Mouse (Mus musculus) common myeloid progenitor, adult 5-6 weeks (primary cell): ENCODE data around the gene Usp39. TPM values are rescaled to one million over a fixed set of nuclear protein-coding genes. Genes with fewer than 3 reads are reported as not detected.

ENCODE experiments used
- ATAC-seq: replicated peaks from 2 replicates; pipeline ENCODE4 v1.8.0; 2016; ENCODE audit warnings: low read depth, mild to moderate bottlenecking, moderate TSS enrichment, inconsistent platforms; ENCODE audit not compliant: poor library complexity, severe bottlenecking
- total RNA-seq: library from RNA; stranded (forward); fragments of 200-1000, 187-1606 nt; gene quantifications from 2 replicates; pipeline ENCODE4 v1.2.3, GENCODE M21; 2017

Gene Usp39
- 122 and 147 TPM in 2 replicates for total RNA-seq

- peak; percentile 80 for ATAC-seq
Observed at GRCm38 (mm10) chr6:72345074-72345567, at the start of gene Usp39. TSS of gene Usp39 (minus strand) at chr6:72345184.

- ATAC-seq, result no peak
Observed at GRCm38 (mm10) chr6:72392341-72392740, 47.4 kb upstream of the Usp39 start.

- ATAC-seq, result peak; percentile 4; the same call in 1 of the 2 replicates
Observed at GRCm38 (mm10) chr6:72390795-72391521, 46.0 kb upstream of the Usp39 start.

- ATAC-seq, result peak; percentile 63
Observed at GRCm38 (mm10) chr6:72389941-72390771, 45.2 kb upstream of the Usp39 start, which contains the start of gene Vamp8. TSS of gene Vamp8 (minus strand) at chr6:72390703.

GRCm38 (mm10) chr6:72389471-72389940 is 44.5 kb upstream of the Usp39 start:
- ATAC-seq, result peak; percentile 82

- ATAC-seq, result no peak
Observed at GRCm38 (mm10) chr6:72388791-72389329, 43.9 kb upstream of the Usp39 start.

- no peak for ATAC-seq
Observed at GRCm38 (mm10) chr6:72388266-72388665, 43.3 kb upstream of the Usp39 start.

- no peak for ATAC-seq
Observed at GRCm38 (mm10) chr6:72387816-72388215, 42.8 kb upstream of the Usp39 start.

GRCm38 (mm10) chr6:72386561-72386960 is 41.6 kb upstream of the Usp39 start:
- no peak for ATAC-seq

- no peak for ATAC-seq
Observed at GRCm38 (mm10) chr6:72385258-72385657, 40.3 kb upstream of the Usp39 start.

- peak; percentile 52 for ATAC-seq
Observed at GRCm38 (mm10) chr6:72383952-72384351, 39.0 kb upstream of the Usp39 start.

GRCm38 (mm10) chr6:72383142-72383820 is 38.3 kb upstream of the Usp39 start:
- no peak for ATAC-seq

- ATAC-seq, result no peak
Observed at GRCm38 (mm10) chr6:72382494-72382893, 37.5 kb upstream of the Usp39 start.

- ATAC-seq, result peak; percentile 70
Observed at GRCm38 (mm10) chr6:72380131-72380770, 35.3 kb upstream of the Usp39 start, which contains the start of gene Vamp5. TSS of gene Vamp5 (minus strand) at chr6:72380468.

- ATAC-seq, result peak; percentile 41
Observed at GRCm38 (mm10) chr6:72379377-72380130, 34.6 kb upstream of the Usp39 start.

GRCm38 (mm10) chr6:72378510-72379234 is 33.7 kb upstream of the Usp39 start:
- ATAC-seq, result no peak

GRCm38 (mm10) chr6:72374820-72375563 is 30.0 kb upstream of the Usp39 start:
- ATAC-seq, result peak; percentile 64
